Mouse (Mus musculus) gonadal fat pad, adult 2 months (tissue): ENCODE measurements around the gene Ndufs3. TPM values are rescaled to one million over a fixed set of nuclear protein-coding genes. Genes with fewer than 3 reads are reported as not detected.
"Not testable (repeated sequence)": the region's sequence is repeated elsewhere in the genome, so short reads cannot be mapped to it uniquely, and the experiment has no call there.

Experiments used
- DNase-seq: peaks from one replicate; pipeline ENCODE4 v3.0.0-alpha.2; 2012; ENCODE audit warnings: low read depth
- polyA plus RNA-seq: library from polyadenylated mRNA; depleted of rRNA; stranded (reverse); fragments of >200 nt; gene quantifications from 2 replicates; pipeline ENCODE4 v1.2.3, GENCODE M21; 2012

The Ndufs3 gene
- polyA plus RNA-seq, 1 experiment = 223 TPM

- DNase-seq = no peak
Measured at GRCm38 (mm10) chr2:90906721-90907120, 2.1 kb upstream of the Ndufs3 start.

GRCm38 (mm10) chr2:90904856-90905224 lies 213 bp upstream of the Ndufs3 start:
- no peak for DNase-seq

- no peak for DNase-seq
Measured at GRCm38 (mm10) chr2:90903398-90903797, 1.2 kb downstream of the Ndufs3 start.

- DNase-seq = not testable (repeated sequence)
Measured at GRCm38 (mm10) chr2:90894299-90894677, 10.3 kb downstream of the Ndufs3 start.

- no peak for DNase-seq
Measured at GRCm38 (mm10) chr2:90893673-90894298, 10.8 kb downstream of the Ndufs3 start.

- no peak for DNase-seq
Measured at GRCm38 (mm10) chr2:90889550-90890548, 14.8 kb downstream of the Ndufs3 start.

GRCm38 (mm10) chr2:90887627-90888026 lies 17.0 kb downstream of the Ndufs3 start:
- no peak for DNase-seq

- no peak for DNase-seq
Measured at GRCm38 (mm10) chr2:90886436-90886835, 18.2 kb downstream of the Ndufs3 start.

GRCm38 (mm10) chr2:90885218-90886041 lies 19.2 kb downstream of the Ndufs3 start, which contains the start of gene C1qtnf4:
Gene C1qtnf4 (plus strand): TSS chr2:90885860.
- DNase-seq = no peak

- no peak for DNase-seq
Measured at GRCm38 (mm10) chr2:90881824-90882223, 22.8 kb downstream of the Ndufs3 start.

- DNase-seq = no peak
Measured at GRCm38 (mm10) chr2:90880144-90880785, 24.4 kb downstream of the Ndufs3 start.

GRCm38 (mm10) chr2:90879419-90879818 lies 25.2 kb downstream of the Ndufs3 start:
- DNase-seq = no peak

- DNase-seq = no peak
Measured at GRCm38 (mm10) chr2:90877584-90878259, 26.9 kb downstream of the Ndufs3 start.

GRCm38 (mm10) chr2:90875239-90875638 lies 29.4 kb downstream of the Ndufs3 start:
- no peak for DNase-seq

- DNase-seq = no peak
Measured at GRCm38 (mm10) chr2:90874025-90874424, 30.6 kb downstream of the Ndufs3 start.

- DNase-seq = no peak
Measured at GRCm38 (mm10) chr2:90871180-90871961, 33.3 kb downstream of the Ndufs3 start.

GRCm38 (mm10) chr2:90870136-90870601 lies 34.5 kb downstream of the Ndufs3 start:
- no peak for DNase-seq

- DNase-seq = no peak
Measured at GRCm38 (mm10) chr2:90866524-90866923, 38.1 kb downstream of the Ndufs3 start.

GRCm38 (mm10) chr2:90864184-90864583 lies 40.4 kb downstream of the Ndufs3 start:
- no peak for DNase-seq

- DNase-seq = no peak
Measured at GRCm38 (mm10) chr2:90861486-90861885, 43.1 kb downstream of the Ndufs3 start.
